Mouse (Mus musculus): ENCODE data around the gene Spen. TPM values are rescaled to one million over a fixed set of nuclear protein-coding genes. Genes with fewer than 3 reads are reported as not detected.

Spen gene
- polyA plus RNA-seq, 1 experiment = 29.2 TPM

DNA sequence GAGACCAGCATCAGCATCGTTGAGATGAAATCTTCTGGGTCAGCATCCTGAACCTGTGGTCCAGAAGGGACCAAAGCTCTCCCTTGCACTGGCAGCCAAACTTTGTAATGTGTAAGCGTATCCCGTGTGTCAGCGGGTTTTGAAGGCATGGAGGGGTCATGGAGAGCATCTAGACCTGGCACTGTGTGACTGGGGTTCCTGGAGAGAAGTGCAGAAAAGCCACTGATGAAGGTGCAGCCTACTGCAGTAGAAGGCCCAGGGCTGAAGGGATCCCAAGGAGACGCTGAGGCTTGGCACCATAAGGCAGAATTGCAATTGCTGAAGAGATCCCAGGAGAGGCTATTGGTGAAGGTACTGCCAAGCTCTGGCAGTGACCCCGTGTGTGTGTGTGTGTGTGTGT is 109.0 kb downstream of the Spen start:
- peaks cover 16% of the 10 kb centered on the region for H3K4me1 ChIP-seq (ENCODE audit: control insufficient read depth, insufficient read depth, low read length)
- no peak overlapping the region for H3K27ac ChIP-seq (ENCODE audit: insufficient read depth, low read depth, low read length)
- TF ChIP-seq POLR2A (IDR thresholded peaks at IDR 0.05; ENCODE audit: borderline replicate concordance, low read depth, low read length) (no peak), CTCF (IDR thresholded peaks at IDR 0.05; ENCODE audit: low read depth, low read length) (no peak)
- no peak overlapping the region for H3K4me3 ChIP-seq (ENCODE audit: insufficient read depth, low read length)

DNA sequence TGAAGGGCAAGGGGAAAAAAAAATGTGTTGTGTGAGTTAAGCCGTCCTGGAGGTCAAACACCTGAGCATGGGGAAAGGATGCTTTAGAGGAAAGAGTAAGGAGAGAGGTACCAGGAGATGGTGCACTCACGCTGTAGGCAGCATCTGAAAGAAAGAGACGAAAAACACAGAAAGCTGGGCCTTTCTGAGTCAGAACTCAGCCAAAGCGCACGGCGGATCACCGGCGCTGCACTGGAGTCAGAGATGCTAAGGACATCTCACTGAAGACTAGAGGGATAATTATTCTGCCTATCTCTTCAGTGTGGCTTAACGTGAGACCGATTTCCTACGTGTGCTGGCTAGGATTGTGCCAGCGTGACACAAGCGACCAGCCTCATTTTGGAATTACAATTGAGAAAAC is 110.5 kb downstream of the Spen start:
- no peak overlapping the region for H3K27ac ChIP-seq (ENCODE audit: insufficient read depth, low read depth, low read length)
- TF ChIP-seq POLR2A (IDR thresholded peaks at IDR 0.05; ENCODE audit: borderline replicate concordance, low read depth, low read length) = no peak
- no peak for TF ChIP-seq CTCF (IDR thresholded peaks at IDR 0.05; ENCODE audit: low read depth, low read length)
- no peak overlapping the region for H3K4me3 ChIP-seq (ENCODE audit: insufficient read depth, low read length)
- peaks cover 31% of the 10 kb centered on the region for H3K4me1 ChIP-seq (ENCODE audit: control insufficient read depth, insufficient read depth, low read length)

DNA sequence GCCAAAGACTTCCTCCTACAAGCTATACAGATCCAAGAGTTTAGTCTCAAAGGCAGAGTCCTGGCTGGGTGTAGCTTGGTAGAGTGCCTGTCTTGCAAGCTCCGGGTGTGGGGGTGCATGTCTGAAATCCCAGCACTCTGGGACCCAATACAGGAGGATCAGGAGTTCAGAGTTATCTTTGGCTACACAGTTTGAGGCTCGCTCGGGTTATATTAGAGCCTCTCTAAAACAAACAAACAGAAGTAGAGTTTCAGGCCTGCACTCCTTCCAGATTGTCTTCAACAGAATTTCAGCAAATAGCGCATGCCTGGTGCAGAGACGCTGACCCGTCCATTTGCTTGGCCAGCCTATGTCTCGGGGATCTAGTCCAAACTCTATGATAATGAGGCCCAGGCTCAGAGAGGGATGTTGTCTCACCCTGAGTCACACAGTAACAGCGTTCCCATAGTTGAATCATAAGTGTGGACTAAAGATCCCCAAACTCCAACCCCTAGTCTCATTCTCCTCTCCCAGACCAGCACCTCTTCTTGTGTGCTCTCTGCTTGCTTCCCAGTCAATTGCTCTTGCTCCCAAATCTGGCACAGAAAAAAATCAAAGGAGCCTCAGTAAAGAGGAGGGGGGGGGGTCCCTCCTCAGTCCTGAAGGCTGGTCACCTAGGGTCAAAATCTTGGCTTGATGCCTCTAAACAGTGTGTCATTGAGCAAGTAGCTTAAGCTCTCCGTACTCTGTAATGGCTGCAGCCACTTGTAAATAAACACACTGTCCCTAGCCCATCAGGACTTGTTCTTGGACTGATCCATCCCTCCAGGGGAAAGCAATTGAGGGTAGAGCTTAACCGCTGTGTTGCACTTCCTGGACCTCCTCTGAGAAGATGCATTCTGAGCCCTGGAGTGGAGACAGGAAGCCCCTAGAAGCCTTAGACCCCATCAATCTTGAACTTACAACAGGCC is 111.3 kb downstream of the Spen start:
- Histone ChIP-seq H3K4me1 (ENCODE audit: control insufficient read depth, insufficient read depth, low read length) (peaks cover 31% of the 10 kb centered on the region), H3K27ac (ENCODE audit: insufficient read depth, low read depth, low read length) (peak overlapping the region; percentile 72), H3K4me3 (ENCODE audit: insufficient read depth, low read length) (no peak overlapping the region)
- TF ChIP-seq CTCF (IDR thresholded peaks at IDR 0.05; ENCODE audit: low read depth, low read length) = no peak
- TF ChIP-seq POLR2A (IDR thresholded peaks at IDR 0.05; ENCODE audit: borderline replicate concordance, low read depth, low read length) = no peak

DNA sequence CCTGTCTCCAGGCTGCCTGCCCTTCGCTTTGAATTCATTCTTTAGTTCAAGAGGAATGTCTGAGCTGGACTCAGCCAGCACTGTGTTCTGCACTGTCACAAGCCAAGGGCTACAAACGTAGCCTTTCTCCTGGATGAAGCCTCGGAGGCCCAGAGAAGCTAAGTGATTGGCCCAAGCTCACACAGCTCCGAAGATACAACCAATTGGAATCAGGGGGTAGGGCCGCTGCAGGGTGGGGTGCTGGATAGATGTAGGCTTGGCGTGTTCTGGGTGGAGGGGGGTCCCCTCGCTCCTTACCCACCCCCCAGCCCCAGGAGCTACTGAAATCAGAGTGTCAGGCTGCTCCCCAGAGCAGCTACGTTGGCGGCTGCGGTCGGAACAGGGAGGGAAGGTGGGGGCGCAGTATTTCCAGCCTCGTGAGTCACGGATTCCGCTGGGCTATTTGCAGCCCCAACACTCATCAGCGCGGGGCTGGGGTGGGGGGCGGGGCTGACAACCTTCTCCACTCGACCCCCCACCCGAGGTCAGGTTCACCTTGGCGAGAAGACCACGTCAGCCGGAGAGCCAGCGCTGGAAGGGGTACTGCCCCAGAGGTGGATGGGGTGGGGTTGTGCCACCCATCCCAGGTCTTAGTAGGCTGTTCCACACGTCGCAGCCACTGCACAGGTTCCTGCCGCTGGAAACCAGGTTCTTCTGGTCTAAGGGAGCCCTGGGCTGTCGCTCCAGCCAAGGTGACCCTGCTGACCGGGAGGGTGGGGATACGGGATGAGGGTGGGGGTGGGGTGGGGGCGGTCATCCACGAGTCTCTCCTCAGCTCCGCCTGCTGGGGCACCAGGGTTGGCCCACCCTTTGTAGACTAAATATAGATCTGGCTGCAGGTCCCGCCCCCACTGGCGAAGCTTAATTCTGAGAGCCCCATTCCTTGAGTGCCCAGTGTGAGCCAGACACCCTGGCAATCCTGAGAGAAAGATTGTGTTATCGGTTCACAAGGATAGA is 112.6 kb downstream of the Spen start:
- H3K4me1 ChIP-seq (ENCODE audit: control insufficient read depth, insufficient read depth, low read length) = peaks cover 31% of the 10 kb centered on the region
- TF ChIP-seq POLR2A (IDR thresholded peaks at IDR 0.05; ENCODE audit: borderline replicate concordance, low read depth, low read length) = no peak
- no peak for TF ChIP-seq CTCF (IDR thresholded peaks at IDR 0.05; ENCODE audit: low read depth, low read length)
- H3K4me3 ChIP-seq (ENCODE audit: insufficient read depth, low read length) = peak overlapping the region; percentile 57
- peak overlapping the region; percentile 86 for H3K27ac ChIP-seq (ENCODE audit: insufficient read depth, low read depth, low read length)

DNA sequence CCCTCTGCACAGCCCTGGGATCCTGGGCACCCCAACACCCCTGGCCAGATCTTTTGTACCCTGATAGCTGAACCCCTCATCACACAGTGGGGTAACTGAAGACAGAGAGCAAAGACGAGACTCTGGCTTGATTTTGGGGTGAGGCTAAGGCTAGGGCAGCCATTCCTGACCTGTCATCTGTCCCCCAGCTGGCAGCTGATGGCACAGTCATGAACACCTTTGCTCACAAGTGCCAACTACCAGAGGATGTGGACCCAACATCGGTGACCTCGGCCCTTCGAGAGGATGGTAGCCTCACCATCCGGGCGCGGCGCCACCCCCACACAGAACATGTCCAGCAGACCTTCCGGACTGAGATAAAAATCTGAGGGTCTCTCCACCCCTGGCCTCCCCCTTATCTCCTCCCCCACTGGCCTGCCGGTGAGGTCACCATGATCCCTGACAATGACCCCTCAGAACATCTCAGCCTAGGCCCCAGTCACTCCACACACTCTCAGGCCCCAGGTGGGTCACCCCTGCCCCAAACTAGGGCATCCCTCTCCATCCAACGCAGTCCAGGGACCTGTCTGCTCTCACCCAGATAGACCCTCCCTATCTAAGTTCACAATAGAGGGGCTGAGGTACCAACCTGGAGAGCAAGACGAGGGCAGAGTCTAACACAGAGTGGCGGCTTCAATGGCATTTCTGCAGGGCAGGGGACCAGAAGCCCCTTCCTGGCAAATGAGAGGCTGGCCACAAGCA is 114.5 kb downstream of the Spen start:
- H3K27ac ChIP-seq (ENCODE audit: insufficient read depth, low read depth, low read length) = peak overlapping the region; percentile 24
- H3K4me3 ChIP-seq (ENCODE audit: insufficient read depth, low read length) = no peak overlapping the region
- TF ChIP-seq CTCF (IDR thresholded peaks at IDR 0.05; ENCODE audit: low read depth, low read length) (no peak), POLR2A (IDR thresholded peaks at IDR 0.05; ENCODE audit: borderline replicate concordance, low read depth, low read length) (no peak)
- H3K4me1 ChIP-seq (ENCODE audit: control insufficient read depth, insufficient read depth, low read length) = peaks cover 45% of the 10 kb centered on the region

DNA sequence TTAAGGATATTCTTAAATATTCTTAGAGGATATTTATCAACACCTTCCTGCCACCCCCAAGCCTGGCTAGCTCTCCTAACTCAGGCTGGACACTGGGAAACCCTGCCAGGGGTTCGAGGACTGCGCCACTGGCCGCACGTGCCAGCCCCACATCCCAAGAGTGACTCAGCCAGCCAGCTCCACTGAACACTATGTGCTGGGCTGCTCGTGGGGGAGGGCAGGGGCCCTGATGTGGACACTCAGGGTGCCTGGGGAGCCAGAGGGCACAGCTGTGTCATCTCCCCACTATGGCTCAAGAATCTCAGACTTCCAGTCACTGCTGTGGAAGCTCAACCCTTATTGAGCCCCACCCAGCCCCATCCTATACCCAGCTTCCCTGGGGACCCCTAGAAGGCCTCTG is 115.1 kb downstream of the Spen start:
- TF ChIP-seq CTCF (IDR thresholded peaks at IDR 0.05; ENCODE audit: low read depth, low read length) (no peak), POLR2A (IDR thresholded peaks at IDR 0.05; ENCODE audit: borderline replicate concordance, low read depth, low read length) (no peak)
- peaks cover 45% of the 10 kb centered on the region for H3K4me1 ChIP-seq (ENCODE audit: control insufficient read depth, insufficient read depth, low read length)
- no peak overlapping the region for H3K4me3 ChIP-seq (ENCODE audit: insufficient read depth, low read length)
- peak overlapping the region; percentile 24 for H3K27ac ChIP-seq (ENCODE audit: insufficient read depth, low read depth, low read length)

DNA sequence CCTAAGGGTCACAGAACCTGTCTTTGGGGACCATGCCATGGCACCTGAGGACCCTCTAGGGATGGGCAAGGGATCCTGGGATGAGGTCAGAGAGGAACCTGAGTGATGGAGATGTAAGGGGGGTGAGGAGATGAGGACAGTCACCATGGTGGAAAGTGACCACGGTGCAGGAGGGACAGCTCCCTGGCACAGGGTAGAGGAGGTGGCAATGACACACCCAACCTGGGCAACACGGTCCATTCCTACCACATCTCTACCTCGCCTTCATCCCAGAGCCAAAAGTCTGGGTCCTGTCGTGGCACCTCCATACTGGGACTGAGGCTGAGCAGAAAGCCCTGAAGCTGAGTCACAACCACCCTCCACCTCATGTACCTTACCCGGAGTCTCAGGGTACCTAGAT is 115.6 kb downstream of the Spen start:
- Histone ChIP-seq H3K4me1 (ENCODE audit: control insufficient read depth, insufficient read depth, low read length) (peaks cover 45% of the 10 kb centered on the region), H3K27ac (ENCODE audit: insufficient read depth, low read depth, low read length) (no peak overlapping the region; the same call in 1 of the 2 replicates), H3K4me3 (ENCODE audit: insufficient read depth, low read length) (no peak overlapping the region)
- TF ChIP-seq CTCF (IDR thresholded peaks at IDR 0.05; ENCODE audit: low read depth, low read length) = no peak
- TF ChIP-seq POLR2A (IDR thresholded peaks at IDR 0.05; ENCODE audit: borderline replicate concordance, low read depth, low read length) = no peak

DNA sequence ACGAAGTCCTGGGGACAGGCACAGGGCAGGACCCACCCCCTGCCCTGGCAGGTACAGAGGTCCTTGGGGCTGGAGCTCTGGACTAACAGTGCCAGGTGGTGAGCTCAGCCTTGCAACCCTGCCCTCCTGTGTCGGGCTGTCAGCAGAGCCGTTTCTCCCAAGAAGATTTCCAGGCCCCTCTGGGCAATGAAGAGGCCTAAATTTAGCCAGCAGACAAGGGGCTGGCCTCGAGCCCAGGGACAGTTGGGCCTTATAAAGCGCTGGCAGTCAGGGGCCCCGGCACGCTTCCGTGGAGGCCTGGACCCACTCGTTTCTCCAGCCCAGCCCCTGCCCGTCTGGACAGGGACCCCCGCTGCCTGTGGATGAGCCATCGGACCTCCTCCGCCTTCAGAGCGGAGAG is 117.0 kb downstream of the Spen start:
- H3K4me1 ChIP-seq (ENCODE audit: control insufficient read depth, insufficient read depth, low read length) = peaks cover 39% of the 10 kb centered on the region
- no peak for TF ChIP-seq POLR2A (IDR thresholded peaks at IDR 0.05; ENCODE audit: borderline replicate concordance, low read depth, low read length)
- TF ChIP-seq CTCF (IDR thresholded peaks at IDR 0.05; ENCODE audit: low read depth, low read length) = no peak
- H3K27ac ChIP-seq (ENCODE audit: insufficient read depth, low read depth, low read length) = no peak overlapping the region
- H3K4me3 ChIP-seq (ENCODE audit: insufficient read depth, low read length) = no peak overlapping the region

DNA sequence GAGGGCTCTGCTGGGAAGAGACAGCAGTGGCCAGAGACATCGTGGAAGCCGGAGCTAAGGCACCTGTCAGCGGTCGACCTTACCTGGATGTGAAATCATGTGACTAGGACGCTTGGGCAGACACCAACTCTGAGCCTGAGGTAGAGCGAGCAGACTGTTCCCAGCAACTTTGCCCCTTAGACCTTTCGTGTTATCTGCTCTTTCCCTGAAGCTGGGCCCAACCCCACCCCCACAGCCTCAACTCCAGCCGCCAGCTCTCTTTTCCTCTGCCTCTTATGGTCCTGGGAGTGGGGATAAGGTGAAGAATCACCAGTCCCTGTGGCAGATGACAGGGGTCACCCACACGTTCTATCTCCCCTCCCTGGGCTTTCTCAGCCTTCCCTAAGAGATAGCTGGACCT is 117.5 kb downstream of the Spen start:
- no peak overlapping the region for H3K4me3 ChIP-seq (ENCODE audit: insufficient read depth, low read length)
- H3K4me1 ChIP-seq (ENCODE audit: control insufficient read depth, insufficient read depth, low read length) = peaks cover 36% of the 10 kb centered on the region
- no peak for TF ChIP-seq POLR2A (IDR thresholded peaks at IDR 0.05; ENCODE audit: borderline replicate concordance, low read depth, low read length)
- no peak for TF ChIP-seq CTCF (IDR thresholded peaks at IDR 0.05; ENCODE audit: low read depth, low read length)
- H3K27ac ChIP-seq (ENCODE audit: insufficient read depth, low read depth, low read length) = no peak overlapping the region
